Mouse (Mus musculus): Measurements from ENCODE around the gene Tmem91. TPM values are rescaled to one million over a fixed set of nuclear protein-coding genes. Genes with fewer than 3 reads are reported as not detected.

Tmem91 gene
- polyA plus RNA-seq, 1 experiment from 2014 or later: 2.2 TPM

DNA sequence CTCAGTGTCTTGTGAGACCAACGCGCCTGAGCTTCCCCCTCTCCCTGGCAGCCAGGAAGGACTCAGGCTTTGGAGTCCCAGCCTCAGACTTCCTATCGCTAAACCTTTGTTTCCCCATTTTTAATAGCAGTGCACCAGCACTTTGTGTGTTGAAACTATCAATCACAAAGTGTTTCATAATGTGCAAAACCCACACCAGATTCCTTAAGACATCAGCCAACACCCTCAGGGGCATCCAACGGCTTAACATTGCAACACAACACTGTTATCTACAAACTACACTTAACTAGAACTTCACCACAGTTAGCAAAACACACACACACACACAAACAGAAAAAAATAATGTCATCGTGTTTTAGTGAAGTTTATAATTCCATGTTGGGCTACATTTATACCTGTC lies 25.1 kb downstream of the Tmem91 start:
- H3K9ac ChIP-seq (ENCODE audit: low read length): peak overlapping the region; percentile 25; the same call in 1 of the 2 replicates
- H3K36me3 ChIP-seq (ENCODE audit: control insufficient read depth, insufficient read depth, low read length): no peaks in the 10 kb centered on the region
- no peak overlapping the region for H3K27ac ChIP-seq (replicated peaks in 1 of 2; ENCODE audit: control insufficient read depth in 1 of 2, insufficient read depth in 1 of 2, low read depth in 2 of 2, low read length in 2 of 2)
- no peak overlapping the region for H3K4me2 ChIP-seq (ENCODE audit: low read length)
- WGBS: 77% methylated on average over 4 of the region's 5 CpGs
- no peaks in the 10 kb centered on the region for H3K4me1 ChIP-seq (ENCODE audit: control insufficient read depth in 2 of 2, insufficient read depth in 2 of 2, low read length in 2 of 2)
- ATAC-seq (ENCODE audit: insufficient number of reproducible peaks, insufficient read depth, low FRiP score, low read depth): no peak
- no peaks in the 10 kb centered on the region for H3K27me3 ChIP-seq (ENCODE audit: control insufficient read depth, insufficient read depth, low read length)
- H3K4me3 ChIP-seq (ENCODE audit: control insufficient read depth in 1 of 2, insufficient read depth in 1 of 2, low read depth in 1 of 2, low read length in 2 of 2): no peak overlapping the region
- H3K9me3 ChIP-seq (ENCODE audit: control insufficient read depth, low read length): no peaks in the 10 kb centered on the region

DNA sequence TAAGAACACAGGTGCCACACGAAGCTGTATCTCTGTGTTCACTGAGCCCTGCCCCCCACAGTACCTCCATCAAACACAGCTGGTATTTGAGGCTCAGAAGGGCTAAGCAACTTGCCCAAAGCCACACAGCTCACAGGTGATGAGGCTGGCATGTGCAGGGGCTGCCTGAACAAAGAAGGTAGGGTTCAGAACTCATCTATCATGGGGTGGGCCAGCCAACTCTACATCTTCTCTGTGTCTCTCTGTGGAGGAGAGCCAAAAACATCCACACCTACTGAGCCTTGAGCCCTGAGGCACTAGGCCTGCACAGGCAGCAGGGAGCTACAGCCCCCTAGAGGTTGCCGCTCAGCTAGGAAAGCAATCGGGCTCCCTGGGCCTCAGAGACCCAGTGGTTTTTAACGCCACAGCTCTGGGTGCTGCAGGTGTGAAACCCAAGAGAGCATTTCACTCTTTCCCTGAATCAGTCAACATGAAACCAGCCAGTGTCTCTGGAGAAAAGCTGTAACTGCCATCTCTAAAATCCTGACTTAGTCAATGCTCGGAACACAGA lies 27.3 kb downstream of the Tmem91 start:
- Histone ChIP-seq H3K4me2 (ENCODE audit: low read length) (no peak overlapping the region), H3K4me3 (ENCODE audit: control insufficient read depth in 1 of 2, insufficient read depth in 1 of 2, low read depth in 1 of 2, low read length in 2 of 2) (no peak overlapping the region), H3K9ac (ENCODE audit: low read length) (no peak overlapping the region), H3K27ac (replicated peaks in 1 of 2; ENCODE audit: control insufficient read depth in 1 of 2, insufficient read depth in 1 of 2, low read depth in 2 of 2, low read length in 2 of 2) (no peak overlapping the region), H3K9me3 (ENCODE audit: control insufficient read depth, low read length) (no peaks in the 10 kb centered on the region), H3K36me3 (ENCODE audit: control insufficient read depth, insufficient read depth, low read length) (no peaks in the 10 kb centered on the region), H3K27me3 (ENCODE audit: control insufficient read depth, insufficient read depth, low read length) (no peaks in the 10 kb centered on the region), H3K4me1 (ENCODE audit: control insufficient read depth in 2 of 2, insufficient read depth in 2 of 2, low read length in 2 of 2) (peaks cover 0 to 3% of the 10 kb centered on the region in 2 experiments; a peak in 1 of 4 replicates)
- no peak for ATAC-seq (ENCODE audit: insufficient number of reproducible peaks, insufficient read depth, low FRiP score, low read depth)
- 54% methylated on average over 5 of the region's 5 CpGs for WGBS

DNA sequence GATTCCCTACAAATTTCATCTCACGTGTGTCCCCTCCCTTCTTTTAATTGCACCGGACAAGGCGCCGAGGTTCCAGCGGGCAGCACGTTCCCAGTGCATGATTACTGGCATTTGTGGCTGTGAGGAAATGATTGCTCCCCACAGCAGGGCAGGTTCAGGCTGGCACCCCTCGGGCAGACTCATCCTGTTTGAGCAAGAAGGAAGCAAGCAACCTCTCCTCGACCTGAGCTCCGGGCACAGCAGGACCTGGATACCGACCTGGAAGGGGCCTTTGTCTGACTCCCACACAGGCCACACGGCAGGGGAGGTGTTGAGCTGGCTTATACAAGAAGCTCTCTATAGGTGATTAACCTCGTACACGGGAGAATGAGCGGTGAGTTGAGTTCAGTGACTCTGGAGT lies 29.9 kb downstream of the Tmem91 start:
- WGBS: 66% methylated on average over 14 of the region's 14 CpGs
- Histone ChIP-seq H3K36me3 (ENCODE audit: control insufficient read depth, insufficient read depth, low read length) (peaks cover 10% of the 10 kb centered on the region; the same call in 1 of the 2 replicates), H3K4me3 (ENCODE audit: control insufficient read depth in 1 of 2, insufficient read depth in 1 of 2, low read depth in 1 of 2, low read length in 2 of 2) (no peak overlapping the region), H3K9ac (ENCODE audit: low read length) (no peak overlapping the region), H3K4me1 (ENCODE audit: control insufficient read depth in 2 of 2, insufficient read depth in 2 of 2, low read length in 2 of 2) (peaks cover 0 to 3% of the 10 kb centered on the region in 2 experiments; a peak in 1 of 4 replicates), H3K4me2 (ENCODE audit: low read length) (no peak overlapping the region), H3K27ac (replicated peaks in 1 of 2; ENCODE audit: control insufficient read depth in 1 of 2, insufficient read depth in 1 of 2, low read depth in 2 of 2, low read length in 2 of 2) (no peak overlapping the region), H3K9me3 (ENCODE audit: control insufficient read depth, low read length) (no peaks in the 10 kb centered on the region), H3K27me3 (ENCODE audit: control insufficient read depth, insufficient read depth, low read length) (no peaks in the 10 kb centered on the region)
- ATAC-seq (ENCODE audit: insufficient number of reproducible peaks, insufficient read depth, low FRiP score, low read depth): no peak

DNA sequence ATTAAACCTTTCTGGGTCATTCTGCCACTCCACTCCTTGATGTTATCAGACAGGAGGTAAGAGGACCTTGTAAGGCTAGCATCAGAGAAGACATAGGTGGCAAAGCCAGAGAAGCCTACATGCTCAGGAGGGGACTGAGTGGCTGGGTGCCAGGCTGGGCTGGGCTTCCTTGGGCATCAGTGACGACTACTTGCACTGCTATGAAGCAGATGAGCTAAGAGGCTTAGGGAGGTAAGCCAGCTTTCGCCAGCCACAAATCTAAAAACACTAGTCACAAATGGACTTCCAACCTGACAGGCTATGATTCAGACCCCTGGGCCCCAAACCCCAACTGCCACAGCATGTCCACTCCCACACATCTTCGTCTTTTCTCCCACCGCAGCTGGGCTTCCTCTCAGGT lies 30.3 kb downstream of the Tmem91 start:
- Histone ChIP-seq H3K9ac (ENCODE audit: low read length) (no peak overlapping the region), H3K27ac (replicated peaks in 1 of 2; ENCODE audit: control insufficient read depth in 1 of 2, insufficient read depth in 1 of 2, low read depth in 2 of 2, low read length in 2 of 2) (no peak overlapping the region), H3K9me3 (ENCODE audit: control insufficient read depth, low read length) (no peaks in the 10 kb centered on the region), H3K4me2 (ENCODE audit: low read length) (no peak overlapping the region), H3K27me3 (ENCODE audit: control insufficient read depth, insufficient read depth, low read length) (no peaks in the 10 kb centered on the region), H3K4me3 (ENCODE audit: control insufficient read depth in 1 of 2, insufficient read depth in 1 of 2, low read depth in 1 of 2, low read length in 2 of 2) (no peak overlapping the region), H3K4me1 (ENCODE audit: control insufficient read depth in 2 of 2, insufficient read depth in 2 of 2, low read length in 2 of 2) (peaks cover 0 to 3% of the 10 kb centered on the region in 2 experiments; a peak in 1 of 4 replicates), H3K36me3 (ENCODE audit: control insufficient read depth, insufficient read depth, low read length) (peaks cover 10% of the 10 kb centered on the region; the same call in 1 of the 2 replicates)
- WGBS: 66% methylated on average over 4 of the region's 4 CpGs
- ATAC-seq (ENCODE audit: insufficient number of reproducible peaks, insufficient read depth, low FRiP score, low read depth): no peak

DNA sequence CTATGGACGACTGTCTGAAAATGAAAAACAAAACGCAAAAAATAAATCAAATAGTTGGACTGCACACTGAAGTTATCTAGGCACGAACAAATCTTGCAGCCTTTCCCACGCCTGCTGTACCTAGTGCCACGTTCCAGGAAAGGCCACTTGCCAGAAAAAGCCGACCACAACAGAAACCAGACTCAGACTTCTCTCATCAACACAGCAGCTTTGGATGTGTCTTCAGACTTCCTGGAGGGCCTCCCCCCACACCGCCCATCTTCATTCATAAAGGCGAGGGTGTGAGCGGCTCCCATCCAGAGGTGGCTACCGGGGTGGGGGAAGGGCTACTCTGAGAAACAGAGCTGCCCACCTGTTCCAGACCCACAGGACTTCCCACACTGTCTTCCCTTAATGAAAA lies 30.8 kb downstream of the Tmem91 start:
- no peak overlapping the region for H3K4me3 ChIP-seq (ENCODE audit: control insufficient read depth in 1 of 2, insufficient read depth in 1 of 2, low read depth in 1 of 2, low read length in 2 of 2)
- H3K9ac ChIP-seq (ENCODE audit: low read length): no peak overlapping the region
- H3K4me2 ChIP-seq (ENCODE audit: low read length): no peak overlapping the region
- no peak overlapping the region for H3K27ac ChIP-seq (replicated peaks in 1 of 2; ENCODE audit: control insufficient read depth in 1 of 2, insufficient read depth in 1 of 2, low read depth in 2 of 2, low read length in 2 of 2)
- no peak for ATAC-seq (ENCODE audit: insufficient number of reproducible peaks, insufficient read depth, low FRiP score, low read depth)
- H3K27me3 ChIP-seq (ENCODE audit: control insufficient read depth, insufficient read depth, low read length): no peaks in the 10 kb centered on the region
- WGBS: 63% methylated on average over 10 of the region's 10 CpGs
- H3K4me1 ChIP-seq (ENCODE audit: control insufficient read depth in 2 of 2, insufficient read depth in 2 of 2, low read length in 2 of 2): peaks cover under 1 to 4% of the 10 kb centered on the region in 2 experiments; a peak in 1 of 4 replicates
- H3K36me3 ChIP-seq (ENCODE audit: control insufficient read depth, insufficient read depth, low read length): peaks cover 10% of the 10 kb centered on the region; the same call in 1 of the 2 replicates
- no peaks in the 10 kb centered on the region for H3K9me3 ChIP-seq (ENCODE audit: control insufficient read depth, low read length)

DNA sequence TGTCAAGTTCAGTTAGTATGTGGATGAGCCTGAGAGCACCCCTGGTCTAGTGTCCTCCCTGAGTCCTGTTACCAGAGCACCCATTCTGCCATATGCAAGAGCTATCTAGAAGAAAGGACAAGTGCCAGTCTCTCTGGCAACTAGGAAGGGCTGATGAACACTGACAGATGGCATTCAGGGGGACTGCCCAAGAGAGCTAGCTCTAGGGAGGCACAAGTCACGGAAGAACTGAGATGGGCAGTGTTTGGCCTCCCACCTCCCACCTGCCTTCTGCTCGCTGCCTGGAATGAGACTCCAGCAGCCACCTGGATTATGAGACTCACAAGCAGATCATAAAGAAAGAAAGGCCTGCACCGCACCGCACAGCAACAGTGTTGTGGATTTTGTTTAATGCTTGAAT lies 35.2 kb downstream of the Tmem91 start:
- no peaks in the 10 kb centered on the region for H3K9me3 ChIP-seq (ENCODE audit: control insufficient read depth, low read length)
- no peaks in the 10 kb centered on the region for H3K27me3 ChIP-seq (ENCODE audit: control insufficient read depth, insufficient read depth, low read length)
- WGBS: 95% methylated on average over 4 of the region's 4 CpGs
- no peak for ATAC-seq (ENCODE audit: insufficient number of reproducible peaks, insufficient read depth, low FRiP score, low read depth)
- H3K4me3 ChIP-seq (ENCODE audit: control insufficient read depth in 1 of 2, insufficient read depth in 1 of 2, low read depth in 1 of 2, low read length in 2 of 2): no peak overlapping the region
- peaks cover 4 to 9% of the 10 kb centered on the region in 2 experiments; a peak in 1 of 4 replicates for H3K4me1 ChIP-seq (ENCODE audit: control insufficient read depth in 2 of 2, insufficient read depth in 2 of 2, low read length in 2 of 2)
- no peak overlapping the region for H3K9ac ChIP-seq (ENCODE audit: low read length)
- H3K4me2 ChIP-seq (ENCODE audit: low read length): no peak overlapping the region
- H3K36me3 ChIP-seq (ENCODE audit: control insufficient read depth, insufficient read depth, low read length): peaks cover 20% of the 10 kb centered on the region; the same call in 1 of the 2 replicates
- no peak overlapping the region for H3K27ac ChIP-seq (replicated peaks in 1 of 2; ENCODE audit: control insufficient read depth in 1 of 2, insufficient read depth in 1 of 2, low read depth in 2 of 2, low read length in 2 of 2)

DNA sequence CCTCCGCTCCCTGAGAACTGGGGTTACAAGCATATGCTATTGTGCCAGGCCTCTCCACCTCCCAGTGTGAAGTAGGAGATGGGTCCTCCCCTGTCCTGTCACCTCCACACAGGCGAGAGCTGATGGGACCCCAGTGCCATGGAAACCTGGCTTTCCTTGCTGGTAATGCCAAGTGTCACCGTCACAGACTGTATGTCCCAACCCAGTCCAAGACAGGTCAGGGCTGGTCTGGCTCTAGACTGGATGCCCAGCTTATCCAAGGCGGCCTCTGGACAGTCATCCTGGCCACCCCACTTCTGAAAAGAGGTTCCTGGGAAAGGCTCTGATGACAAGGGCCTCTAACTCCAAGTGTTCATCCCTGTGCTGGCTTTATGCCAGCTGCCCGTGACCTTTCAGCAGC lies 37.9 kb downstream of the Tmem91 start:
- Histone ChIP-seq H3K36me3 (ENCODE audit: control insufficient read depth, insufficient read depth, low read length) (peaks cover 29% of the 10 kb centered on the region; the same call in 1 of the 2 replicates), H3K4me3 (ENCODE audit: control insufficient read depth in 1 of 2, insufficient read depth in 1 of 2, low read depth in 1 of 2, low read length in 2 of 2) (no peak overlapping the region), H3K9ac (ENCODE audit: low read length) (no peak overlapping the region), H3K9me3 (ENCODE audit: control insufficient read depth, low read length) (no peaks in the 10 kb centered on the region), H3K27me3 (ENCODE audit: control insufficient read depth, insufficient read depth, low read length) (no peaks in the 10 kb centered on the region), H3K4me1 (ENCODE audit: control insufficient read depth in 2 of 2, insufficient read depth in 2 of 2, low read length in 2 of 2) (peaks cover 4 to 6% of the 10 kb centered on the region in 2 experiments; a peak in 1 of 4 replicates), H3K4me2 (ENCODE audit: low read length) (no peak overlapping the region), H3K27ac (replicated peaks in 1 of 2; ENCODE audit: control insufficient read depth in 1 of 2, insufficient read depth in 1 of 2, low read depth in 2 of 2, low read length in 2 of 2) (no peak overlapping the region)
- ATAC-seq (ENCODE audit: insufficient number of reproducible peaks, insufficient read depth, low FRiP score, low read depth): no peak
- 72% methylated on average over 5 of the region's 5 CpGs for WGBS

DNA sequence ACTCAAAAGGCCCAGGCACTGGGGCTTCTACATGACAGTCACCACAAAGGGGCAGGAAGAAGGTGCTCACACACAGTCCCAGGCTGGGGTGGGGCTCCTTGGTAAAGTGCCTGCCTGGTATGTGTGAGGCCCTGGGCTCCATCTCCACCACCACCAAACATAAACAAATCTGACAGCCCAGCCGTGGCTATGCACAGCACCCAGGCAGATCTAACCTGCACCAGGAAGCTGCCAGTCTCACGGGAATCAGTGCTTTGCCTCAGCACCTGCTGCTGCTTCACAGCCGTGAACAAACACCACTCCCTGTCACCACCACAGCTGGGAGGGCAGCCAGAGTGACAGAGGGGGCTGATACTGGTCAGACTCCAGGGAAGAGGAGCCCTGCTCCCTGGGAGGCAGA lies 38.6 kb downstream of the Tmem91 start:
- no peak overlapping the region for H3K4me2 ChIP-seq (ENCODE audit: low read length)
- peaks cover 4 to 6% of the 10 kb centered on the region in 2 experiments; a peak in 1 of 4 replicates for H3K4me1 ChIP-seq (ENCODE audit: control insufficient read depth in 2 of 2, insufficient read depth in 2 of 2, low read length in 2 of 2)
- no peak overlapping the region for H3K4me3 ChIP-seq (ENCODE audit: control insufficient read depth in 1 of 2, insufficient read depth in 1 of 2, low read depth in 1 of 2, low read length in 2 of 2)
- H3K9ac ChIP-seq (ENCODE audit: low read length): no peak overlapping the region
- no peak overlapping the region for H3K27ac ChIP-seq (replicated peaks in 1 of 2; ENCODE audit: control insufficient read depth in 1 of 2, insufficient read depth in 1 of 2, low read depth in 2 of 2, low read length in 2 of 2)
- ATAC-seq (ENCODE audit: insufficient number of reproducible peaks, insufficient read depth, low FRiP score, low read depth): no peak
- 12% methylated on average over 3 of the region's 3 CpGs for WGBS
- H3K27me3 ChIP-seq (ENCODE audit: control insufficient read depth, insufficient read depth, low read length): no peaks in the 10 kb centered on the region
- no peaks in the 10 kb centered on the region for H3K9me3 ChIP-seq (ENCODE audit: control insufficient read depth, low read length)
- H3K36me3 ChIP-seq (ENCODE audit: control insufficient read depth, insufficient read depth, low read length): peaks cover 34% of the 10 kb centered on the region; the same call in 1 of the 2 replicates
